Mouse (Mus musculus) liver, adult 2 months (tissue): ENCODE data around the gene Ktn1. TPM values are rescaled to one million over a fixed set of nuclear protein-coding genes. Genes with fewer than 3 reads are reported as not detected.

Experiments
- DNase-seq: peaks from one replicate; pipeline ENCODE4 v3.0.0-alpha.2; 2011; ENCODE audit warnings: low read depth, low spot score; ENCODE audit errors: extremely low read depth
- H3K27ac ChIP-seq: fragments of 200-500 bp; replicated peaks from 2 replicates; pipeline ENCODE4 v1.5.1; 2012; ENCODE audit warnings: low read depth, mild to moderate bottlenecking, control low read depth, inconsistent platforms, low read length; ENCODE audit not compliant: insufficient read depth
- H3K27me3 ChIP-seq: fragments of 200-500 bp; 2 replicates; pipeline ENCODE4 v1.6.1; 2012; ENCODE audit warnings: mild to moderate bottlenecking, moderate library complexity, low read length, inconsistent platforms; ENCODE audit not compliant: control insufficient read depth, insufficient read depth
- H3K36me3 ChIP-seq: fragments of 200-500 bp; 2 replicates; pipeline ENCODE4 v1.6.1; 2012; ENCODE audit warnings: low read length, inconsistent platforms; ENCODE audit not compliant: control insufficient read depth, insufficient read depth
- H3K4me1 ChIP-seq: fragments of 200-500 bp; 2 replicates; pipeline ENCODE4 v1.6.1; 2011; ENCODE audit warnings: low read length; ENCODE audit not compliant: control insufficient read depth, insufficient read depth
- H3K4me3 ChIP-seq: fragments of 200-500 bp; 2 replicates; pipeline ENCODE4 v1.5.1; 2011; ENCODE audit warnings: low read depth, mild to moderate bottlenecking, control low read depth, low read length, moderate library complexity; ENCODE audit not compliant: insufficient read depth
- H3K79me2 ChIP-seq: fragments of 200-500 bp; 2 replicates; pipeline ENCODE4 v1.6.1; 2012; ENCODE audit warnings: inconsistent platforms, mild to moderate bottlenecking, low read length, moderate library complexity; ENCODE audit not compliant: control insufficient read depth, insufficient read depth
- H3K9ac ChIP-seq: fragments of 200-500 bp; 2 replicates; pipeline ENCODE4 v1.6.1; 2012; ENCODE audit warnings: low read depth, mild to moderate bottlenecking, control low read depth, inconsistent platforms, low read length
- CTCF ChIP-seq: fragments of 200-500 bp; IDR thresholded peaks from 2 replicates; pipeline ENCODE4 v1.5.1; 2011; ENCODE audit warnings: low read depth, low read length, control low read depth
- POLR2A ChIP-seq: fragments of 200-500 bp; IDR thresholded peaks from 2 replicates; pipeline ENCODE4 v1.6.1; 2011; ENCODE audit warnings: low read length, control low read depth; ENCODE audit not compliant: insufficient read depth; ENCODE audit errors: extremely low read depth
- WGBS: fragments of 180-500 bp; shearing (Covaris S2); methylation state at CpG from one replicate; pipeline ENCODE4 v1.1.7; 2018; 5-methylcytosine and 5-hydroxymethylcytosine counted together
- polyA plus RNA-seq: library from polyadenylated mRNA; depleted of rRNA; stranded (reverse); fragments of >200 nt; gene quantifications from 2 replicates; pipeline ENCODE4 v1.2.3, GENCODE M21; 2012
- total RNA-seq: library from RNA; depleted of rRNA; stranded (reverse); fragments of >200 nt; gene quantifications from 2 replicates; pipeline ENCODE4 v1.2.3, GENCODE M21; 2014

The Ktn1 gene
- total and polyA plus RNA-seq, 2 experiments: 1.9 to 18.4 TPM

GRCm38 (mm10) chr14:47665061-47665778 lies 17.0 kb downstream of the Ktn1 start:
- 73% methylated on average over 5 of the region's 5 CpGs for WGBS
- Histone ChIP-seq H3K27me3 (no peaks in the 10 kb centered on the region), H3K4me1 (peaks cover 1% of the 10 kb centered on the region; the same call in 1 of the 2 replicates), H3K9ac (no peak overlapping the region), H3K27ac (no peak overlapping the region), H3K4me3 (no peak overlapping the region), H3K79me2 (peaks cover 3% of the 10 kb centered on the region; the same call in 1 of the 2 replicates), H3K36me3 (peaks cover 19% of the 10 kb centered on the region)
- TF ChIP-seq POLR2A: no peak
- TF ChIP-seq CTCF: no peak
- DNase-seq: no peak

- no peak overlapping the region for H3K27ac ChIP-seq
- H3K27me3 ChIP-seq: no peaks in the 10 kb centered on the region
- no peaks in the 10 kb centered on the region; the same call in 1 of the 2 replicates for H3K79me2 ChIP-seq
- no peak for DNase-seq
- TF ChIP-seq POLR2A (no peak), CTCF (no peak)
- peaks cover 27% of the 10 kb centered on the region for H3K36me3 ChIP-seq
- H3K4me1 ChIP-seq: peaks cover 1% of the 10 kb centered on the region; the same call in 1 of the 2 replicates
- no peak overlapping the region for H3K9ac ChIP-seq
- H3K4me3 ChIP-seq: no peak overlapping the region
These were observed 19.8 kb downstream of the Ktn1 start for GRCm38 (mm10) chr14:47668096-47668495.

GRCm38 (mm10) chr14:47682886-47683285 lies 34.6 kb downstream of the Ktn1 start:
- H3K9ac ChIP-seq: no peak overlapping the region
- TF ChIP-seq POLR2A (no peak), CTCF (no peak)
- 95% methylated on average over 10 of the region's 10 CpGs for WGBS
- peaks cover 54% of the 10 kb centered on the region for H3K36me3 ChIP-seq
- DNase-seq: no peak
- H3K79me2 ChIP-seq: no peaks in the 10 kb centered on the region
- no peaks in the 10 kb centered on the region for H3K4me1 ChIP-seq
- H3K27ac ChIP-seq: no peak overlapping the region
- no peaks in the 10 kb centered on the region for H3K27me3 ChIP-seq
- H3K4me3 ChIP-seq: no peak overlapping the region

GRCm38 (mm10) chr14:47684579-47684978 lies 36.3 kb downstream of the Ktn1 start:
- H3K27ac ChIP-seq: no peak overlapping the region
- H3K79me2 ChIP-seq: no peaks in the 10 kb centered on the region
- H3K4me3 ChIP-seq: no peak overlapping the region
- WGBS: 99% methylated on average over 5 of the region's 5 CpGs
- no peak for DNase-seq
- TF ChIP-seq POLR2A (no peak), CTCF (no peak)
- H3K9ac ChIP-seq: no peak overlapping the region
- no peaks in the 10 kb centered on the region for H3K4me1 ChIP-seq
- no peaks in the 10 kb centered on the region for H3K27me3 ChIP-seq
- H3K36me3 ChIP-seq: peaks cover 53% of the 10 kb centered on the region

- DNase-seq: no peak
- Histone ChIP-seq H3K4me1 (no peaks in the 10 kb centered on the region), H3K79me2 (no peaks in the 10 kb centered on the region), H3K9ac (no peak overlapping the region), H3K4me3 (no peak overlapping the region), H3K27me3 (no peaks in the 10 kb centered on the region), H3K27ac (no peak overlapping the region), H3K36me3 (peaks cover 48% of the 10 kb centered on the region)
- no peak for TF ChIP-seq POLR2A
- TF ChIP-seq CTCF: no peak
- WGBS: 94% methylated on average over 5 of the region's 5 CpGs
These were observed 50.9 kb downstream of the Ktn1 start for GRCm38 (mm10) chr14:47699126-47699525.

GRCm38 (mm10) chr14:47709546-47709945 lies 61.3 kb downstream of the Ktn1 start:
- Histone ChIP-seq H3K79me2 (no peaks in the 10 kb centered on the region), H3K27me3 (no peaks in the 10 kb centered on the region), H3K4me3 (no peak overlapping the region), H3K9ac (no peak overlapping the region), H3K36me3 (peaks cover 41% of the 10 kb centered on the region), H3K27ac (no peak overlapping the region), H3K4me1 (no peaks in the 10 kb centered on the region)
- DNase-seq: peak; percentile 6
- 78% methylated on average over 3 of the region's 3 CpGs for WGBS
- TF ChIP-seq CTCF (no peak), POLR2A (no peak)
